Mouse (Mus musculus) testis, adult 2 months (tissue): Measurements from ENCODE around the gene Tspan14.

Source experiments
- CTCF ChIP-seq: fragments of 200-500 bp; IDR thresholded peaks from 2 replicates; pipeline ENCODE4 v1.5.1; 2012; ENCODE audit warnings: low read depth, mild to moderate bottlenecking, inconsistent platforms, low read length, moderate library complexity; ENCODE audit not compliant: control insufficient read depth, insufficient read depth, insufficient replicate concordance
- POLR2A ChIP-seq: fragments of 200-500 bp; IDR thresholded peaks from 2 replicates; pipeline ENCODE4 v1.6.1; 2012; ENCODE audit warnings: low read depth, mild to moderate bottlenecking, inconsistent platforms, low read length, moderate library complexity; ENCODE audit not compliant: control insufficient read depth

DNA sequence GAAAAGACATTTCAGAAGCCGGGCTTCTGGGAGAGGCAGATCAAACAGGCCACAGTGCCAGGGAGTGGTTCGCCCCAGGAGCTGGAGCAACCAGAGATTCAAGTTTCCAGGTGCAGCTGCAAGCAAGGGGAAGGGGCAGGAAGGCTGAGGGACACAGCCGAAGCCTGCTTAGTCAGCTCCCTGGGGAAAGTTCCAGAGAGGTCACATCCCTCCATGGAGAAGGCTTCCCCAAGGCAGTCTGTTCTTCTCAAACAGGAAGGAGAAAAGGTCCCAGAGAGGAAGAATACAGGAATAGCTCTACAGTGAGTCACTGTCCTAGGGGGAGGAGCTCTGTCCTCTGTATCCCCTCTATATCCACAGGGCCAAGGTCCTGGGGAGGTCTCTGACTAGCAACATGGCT is 51.9 kb downstream of the Tspan14 start:
- no peak for TF ChIP-seq CTCF
- no peak for TF ChIP-seq POLR2A
